8 mouse cellular contexts compared by ENCODE assay signal in the genomic region with DNA sequence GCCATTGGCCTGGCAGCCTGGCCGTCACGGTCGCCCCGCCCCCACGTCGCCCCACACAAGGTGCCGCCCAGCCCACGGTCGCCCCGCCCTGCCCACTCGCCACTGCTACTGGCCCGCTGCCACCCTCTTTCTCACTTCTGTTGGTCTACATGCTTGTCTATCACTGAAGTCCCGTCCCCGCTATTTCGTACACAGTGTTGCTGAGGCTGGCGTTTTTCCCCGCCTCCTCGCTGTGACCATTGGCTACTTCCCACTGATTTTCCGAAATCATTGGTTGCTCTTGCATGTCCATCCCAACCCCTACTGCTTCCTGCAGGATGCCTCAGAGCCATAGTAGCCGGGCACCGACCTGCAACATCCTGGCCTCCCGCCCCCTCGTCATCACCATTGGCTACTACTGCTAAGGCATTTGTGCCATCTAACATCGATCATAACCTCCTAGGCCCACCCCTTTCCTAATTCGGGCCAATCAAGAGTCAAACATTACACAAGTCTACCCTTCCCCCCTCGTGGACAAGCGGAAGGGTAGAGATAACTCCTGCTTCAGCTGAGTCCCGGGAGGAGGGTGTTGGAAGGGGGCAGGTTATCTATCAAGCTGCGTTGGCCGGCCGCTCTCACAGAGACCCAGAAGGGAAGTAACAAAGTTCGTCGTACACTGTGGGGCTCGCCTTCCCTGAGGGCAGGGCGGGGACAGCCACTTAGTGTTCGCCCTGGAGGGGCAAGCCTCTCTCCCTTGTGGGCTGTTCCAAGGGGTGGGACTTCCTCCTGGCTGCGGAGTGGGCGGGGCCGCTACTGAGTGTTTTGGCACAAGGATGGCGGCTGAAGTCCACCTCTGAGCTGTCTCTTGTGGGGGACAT. TPM values are rescaled to one million over a fixed set of nuclear protein-coding genes. Genes with fewer than 3 reads are reported as not detected.
DNase-seq lines count a peak whose midpoint lies in the region; ATAC-seq lines count a peak whose summit lies in the region.

No protein-coding gene starts in this region.

- DNase-seq in NIH3T3 (ENCODE audit: low read depth), result peak; percentile 100
- DNase-seq in cerebellum, postnatal 10 days, result peak; percentile 100
- DNase-seq in frontal cortex, postnatal 10 days (ENCODE audit: low spot score in 2 of 2), result peak; percentile 100
- peak; percentile 100 for DNase-seq in layer of hippocampus, postnatal 14 days (ENCODE audit: low spot score in 2 of 2)
- peak; percentile 100 for DNase-seq in lung, postnatal 14 days
- DNase-seq in retina, adult 2 months (ENCODE audit: low read depth, low spot score), result peak; percentile 99
- peak; percentile 99 to 100 for DNase-seq in thymus, postnatal 36 days

- H3K27ac ChIP-seq in hindbrain, embryonic 12.5 days, result peak overlapping the region; percentile 96

- H3K27me3 ChIP-seq in hindbrain, embryonic 12.5 days, result no peaks in the 10 kb centered on the region

- H3K9ac ChIP-seq in hindbrain, embryonic 12.5 days, result peak overlapping the region; percentile 84

- peaks cover 22% of the 10 kb centered on the region for H3K4me1 ChIP-seq in hindbrain, embryonic 12.5 days

- WGBS in hindbrain, embryonic 12.5 days, result under 1% methylated on average over 40 of the region's 40 CpGs

- H3K4me3 ChIP-seq in hindbrain, embryonic 12.5 days, result peak overlapping the region; percentile 87

- 0 out of 2 replicates have a peak, but pooled peaks cover 11% of the 10 kb centered on the region for H3K36me3 ChIP-seq in hindbrain, embryonic 12.5 days

- peak; percentile 99 for ATAC-seq in hindbrain, embryonic 12.5 days (ENCODE audit: low FRiP score)

- H3K9me3 ChIP-seq in hindbrain, embryonic 12.5 days (replicated peaks), result no peaks in the 10 kb centered on the region

- H3K4me2 ChIP-seq in hindbrain, embryonic 12.5 days (replicated peaks), result peak overlapping the region; percentile 72

RNA-seq across cellular contexts. Expression of gene Rab40c, which starts 0.5 kb away (rescaled TPM):
- 42.1 and 43.6 TPM in 2 replicates for polyA plus RNA-seq in hindbrain, embryonic 12.5 days (2016; fragmentation: Nextera tagmentation; extraction: Ambion mirVana)
- 10 to 100 TPM; 48.6 to 52.2 TPM for total RNA-seq in layer of hippocampus, postnatal 14 days (2021)

RNA-seq across cellular contexts. Expression of gene Pigq, which starts 24.7 kb away (rescaled TPM):
- 53.6 and 57.5 TPM in 2 replicates for polyA plus RNA-seq in hindbrain, embryonic 12.5 days (2016; fragmentation: Nextera tagmentation; extraction: Ambion mirVana)
- 100 to 1,000 TPM; 160 to 168 TPM for total RNA-seq in layer of hippocampus, postnatal 14 days (2021)

RNA-seq across cellular contexts. Expression of gene Nhlrc4, which starts 24.7 kb away (rescaled TPM):
- polyA plus RNA-seq in hindbrain, embryonic 12.5 days (2016; fragmentation: Nextera tagmentation; extraction: Ambion mirVana), result 0.27 TPM in 1 of 2 replicates, not detected in the other
- total RNA-seq in layer of hippocampus, postnatal 14 days (2021), result not detected

RNA-seq across cellular contexts. Expression of gene A930017K11Rik, which starts 32.4 kb away (rescaled TPM):
- polyA plus RNA-seq in hindbrain, embryonic 12.5 days (2016; fragmentation: Nextera tagmentation; extraction: Ambion mirVana), result 0.17 and 0.18 TPM in 2 replicates
- under 1 TPM in 1 of 2 experiments, not detected in 1; 0.14 TPM for total RNA-seq in layer of hippocampus, postnatal 14 days (2021)

RNA-seq across cellular contexts. Expression of gene Wfikkn1, which starts 39.4 kb away (rescaled TPM):
- polyA plus RNA-seq in hindbrain, embryonic 12.5 days (2016; fragmentation: Nextera tagmentation; extraction: Ambion mirVana), result 0.29 and 0.90 TPM in 2 replicates
- total RNA-seq in layer of hippocampus, postnatal 14 days (2021), result 1 to 10 TPM; 1.8 to 2.3 TPM

Comparison
In these comparisons a context has a peak if more than half of its experiments do, and no peak if none do; other contexts are left out.
1. Peak in every context shown above with its lines: DNase-seq, ATAC-seq, H3K4me3 ChIP-seq and H3K27ac ChIP-seq.